Mouse (Mus musculus): ENCODE measurements around the gene Serpina1b. TPM values are rescaled to one million over a fixed set of nuclear protein-coding genes. Genes with fewer than 3 reads are reported as not detected.
A peak's percentile ranks its signal among the peaks of the same experiment; 100 is the strongest.
"Not testable (repeated sequence)": the region's sequence is repeated elsewhere in the genome, so short reads cannot be mapped to it uniquely, and the experiment has no call there.

Serpina1b gene
- polyA plus RNA-seq, 1 experiment, result not detected

DNA sequence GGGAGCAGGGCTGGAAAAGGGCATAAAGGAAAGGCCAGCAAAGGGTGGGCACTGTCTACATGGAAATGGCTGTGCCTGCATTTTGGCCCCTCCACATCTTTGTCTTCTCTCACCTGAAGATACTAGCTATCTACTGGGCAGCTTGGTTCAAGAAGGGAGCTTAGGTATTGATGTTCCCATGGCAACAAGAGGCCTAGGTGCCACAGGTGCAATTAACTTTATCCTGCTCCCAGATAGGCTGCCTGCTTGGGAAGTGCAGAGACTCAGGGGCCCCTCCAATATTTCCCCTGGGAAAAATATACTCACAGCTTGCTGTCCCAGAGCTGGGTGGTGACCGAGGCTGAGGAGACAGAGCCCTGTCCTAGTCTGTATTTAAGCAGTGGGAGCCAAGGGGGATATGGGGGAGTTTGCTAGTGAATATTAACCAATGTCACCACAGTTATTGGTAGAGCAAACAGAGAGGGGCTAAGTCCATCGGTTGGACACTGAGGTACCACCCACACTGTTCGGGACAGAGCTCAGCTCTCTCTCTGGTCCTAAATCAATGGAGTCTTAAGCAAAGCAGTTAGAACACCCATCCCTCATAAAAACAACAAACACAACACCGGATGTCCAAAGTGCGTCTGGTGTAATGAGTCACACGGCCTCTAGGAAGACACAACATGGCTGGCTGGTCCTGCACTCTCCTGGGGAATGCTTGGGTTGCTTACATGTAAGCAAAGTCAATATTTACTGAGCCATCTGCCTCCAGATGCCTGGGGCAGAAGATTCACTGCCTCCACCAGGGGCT lies 92.2 kb downstream of the Serpina1b start:
- H3K4me3 ChIP-seq (ENCODE audit: insufficient read depth, low read length), result not testable (repeated sequence)

GRCm38 (mm10) chr12:103735566-103735965 lies 94.6 kb downstream of the Serpina1b start:
- H3K4me1 ChIP-seq (ENCODE audit: control insufficient read depth, insufficient read depth, low read length); H3K27ac ChIP-seq (ENCODE audit: insufficient read depth, low read length); H3K4me3 ChIP-seq (ENCODE audit: insufficient read depth, low read length): not testable (repeated sequence)

More for the DNA sequence above, 92.2 kb downstream of the Serpina1b start:
- not testable (repeated sequence) for H3K4me1 ChIP-seq (ENCODE audit: control insufficient read depth, insufficient read depth, low read length); H3K27ac ChIP-seq (ENCODE audit: insufficient read depth, low read length)

- H3K27ac ChIP-seq (ENCODE audit: insufficient read depth, low read length); H3K4me1 ChIP-seq (ENCODE audit: control insufficient read depth, insufficient read depth, low read length); H3K4me3 ChIP-seq (ENCODE audit: insufficient read depth, low read length): not testable (repeated sequence)
These were observed 95.1 kb downstream of the Serpina1b start for GRCm38 (mm10) chr12:103735101-103735500.

DNA sequence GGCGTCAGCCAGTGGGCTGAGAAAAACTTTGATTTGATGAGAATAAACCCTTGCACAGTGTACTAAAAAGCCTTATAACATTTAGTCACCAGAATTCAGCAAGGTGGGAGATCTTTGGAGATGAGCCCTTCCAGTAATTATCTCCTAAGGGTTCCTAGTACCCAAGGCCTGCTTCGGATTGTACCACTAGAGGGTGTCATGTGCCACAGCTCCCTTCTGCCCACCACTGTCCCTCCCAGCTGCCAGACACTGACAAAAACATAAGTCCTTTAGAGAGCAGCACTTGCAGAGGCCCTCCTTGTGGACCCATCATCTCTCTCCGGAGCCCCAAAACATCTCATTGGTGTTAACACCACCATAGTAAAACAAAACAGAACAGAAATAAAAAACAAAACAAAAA lies 118.6 kb downstream of the Serpina1b start:
- Histone ChIP-seq H3K27ac (ENCODE audit: insufficient read depth, low read length) (no peak overlapping the region), H3K4me1 (ENCODE audit: control insufficient read depth, insufficient read depth, low read length) (no peaks in the 10 kb centered on the region), H3K4me3 (ENCODE audit: insufficient read depth, low read length) (no peak overlapping the region)
- no peak for TF ChIP-seq CTCF (IDR thresholded peaks at IDR 0.05; ENCODE audit: extremely low read depth, insufficient read depth, low read length)
- TF ChIP-seq POLR2A (IDR thresholded peaks at IDR 0.05; ENCODE audit: extremely low read depth, insufficient read depth, low read length), result no peak

DNA sequence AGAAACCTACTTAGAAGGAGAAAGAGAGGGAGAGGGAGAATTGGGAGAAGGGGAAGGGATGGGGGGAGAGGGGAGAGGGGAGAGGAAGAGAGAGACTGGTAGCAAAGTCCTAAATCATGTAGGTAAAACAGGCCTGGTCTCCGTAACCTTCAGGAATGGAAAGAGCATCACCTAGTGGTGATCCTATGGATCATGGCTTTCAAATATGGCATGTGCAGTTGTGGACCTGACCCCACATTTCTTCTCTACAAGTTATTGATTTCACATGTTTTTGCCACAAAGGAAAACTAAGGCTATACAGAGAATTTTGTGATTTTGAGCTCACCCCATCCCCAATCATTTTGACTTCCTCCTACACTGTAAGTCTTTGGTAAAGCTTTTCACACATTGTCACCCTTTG lies 119.8 kb downstream of the Serpina1b start:
- no peak overlapping the region for H3K27ac ChIP-seq (ENCODE audit: insufficient read depth, low read length)
- TF ChIP-seq CTCF (IDR thresholded peaks at IDR 0.05; ENCODE audit: extremely low read depth, insufficient read depth, low read length) (peak; percentile 48; the same call in 1 of the 2 replicates), POLR2A (IDR thresholded peaks at IDR 0.05; ENCODE audit: extremely low read depth, insufficient read depth, low read length) (no peak)
- H3K4me3 ChIP-seq (ENCODE audit: insufficient read depth, low read length), result no peak overlapping the region
- no peaks in the 10 kb centered on the region for H3K4me1 ChIP-seq (ENCODE audit: control insufficient read depth, insufficient read depth, low read length)

GRCm38 (mm10) chr12:103706113-103706512 lies 124.1 kb downstream of the Serpina1b start:
- Histone ChIP-seq H3K27ac (ENCODE audit: insufficient read depth, low read length) (no peak overlapping the region), H3K4me1 (ENCODE audit: control insufficient read depth, insufficient read depth, low read length) (no peaks in the 10 kb centered on the region), H3K4me3 (ENCODE audit: insufficient read depth, low read length) (no peak overlapping the region)
- no peak for TF ChIP-seq POLR2A (IDR thresholded peaks at IDR 0.05; ENCODE audit: extremely low read depth, insufficient read depth, low read length)
- TF ChIP-seq CTCF (IDR thresholded peaks at IDR 0.05; ENCODE audit: extremely low read depth, insufficient read depth, low read length), result no peak

GRCm38 (mm10) chr12:103705547-103705946 lies 124.6 kb downstream of the Serpina1b start:
- Histone ChIP-seq H3K4me3 (ENCODE audit: insufficient read depth, low read length) (no peak overlapping the region), H3K27ac (ENCODE audit: insufficient read depth, low read length) (no peak overlapping the region), H3K4me1 (ENCODE audit: control insufficient read depth, insufficient read depth, low read length) (no peaks in the 10 kb centered on the region)
- no peak for TF ChIP-seq CTCF (IDR thresholded peaks at IDR 0.05; ENCODE audit: extremely low read depth, insufficient read depth, low read length)
- TF ChIP-seq POLR2A (IDR thresholded peaks at IDR 0.05; ENCODE audit: extremely low read depth, insufficient read depth, low read length), result no peak

- TF ChIP-seq CTCF (IDR thresholded peaks at IDR 0.05; ENCODE audit: extremely low read depth, insufficient read depth, low read length) (no peak), POLR2A (IDR thresholded peaks at IDR 0.05; ENCODE audit: extremely low read depth, insufficient read depth, low read length) (no peak)
- no peaks in the 10 kb centered on the region for H3K4me1 ChIP-seq (ENCODE audit: control insufficient read depth, insufficient read depth, low read length)
These were observed 129.9 kb downstream of the Serpina1b start for GRCm38 (mm10) chr12:103700144-103700750.

GRCm38 (mm10) chr12:103695429-103695828 lies 134.7 kb downstream of the Serpina1b start, which contains the start of gene Serpina1f:
Serpina1f (minus strand) TSS chr12:103695529.
- H3K4me3 ChIP-seq (ENCODE audit: insufficient read depth, low read length), result no peak within 1 kb of the TSS
- TF ChIP-seq POLR2A (IDR thresholded peaks at IDR 0.05; ENCODE audit: extremely low read depth, insufficient read depth, low read length) (no peak), CTCF (IDR thresholded peaks at IDR 0.05; ENCODE audit: extremely low read depth, insufficient read depth, low read length) (no peak)
- H3K4me1 ChIP-seq (ENCODE audit: control insufficient read depth, insufficient read depth, low read length), result no peaks in the 10 kb centered on the region
- H3K27ac ChIP-seq (ENCODE audit: insufficient read depth, low read length), result no peak within 1 kb of the TSS

More at GRCm38 (mm10) chr12:103700144-103700750, 129.9 kb downstream of the Serpina1b start:
- H3K4me3 ChIP-seq (ENCODE audit: insufficient read depth, low read length), result no peak overlapping the region
- H3K27ac ChIP-seq (ENCODE audit: insufficient read depth, low read length), result no peak overlapping the region

DNA sequence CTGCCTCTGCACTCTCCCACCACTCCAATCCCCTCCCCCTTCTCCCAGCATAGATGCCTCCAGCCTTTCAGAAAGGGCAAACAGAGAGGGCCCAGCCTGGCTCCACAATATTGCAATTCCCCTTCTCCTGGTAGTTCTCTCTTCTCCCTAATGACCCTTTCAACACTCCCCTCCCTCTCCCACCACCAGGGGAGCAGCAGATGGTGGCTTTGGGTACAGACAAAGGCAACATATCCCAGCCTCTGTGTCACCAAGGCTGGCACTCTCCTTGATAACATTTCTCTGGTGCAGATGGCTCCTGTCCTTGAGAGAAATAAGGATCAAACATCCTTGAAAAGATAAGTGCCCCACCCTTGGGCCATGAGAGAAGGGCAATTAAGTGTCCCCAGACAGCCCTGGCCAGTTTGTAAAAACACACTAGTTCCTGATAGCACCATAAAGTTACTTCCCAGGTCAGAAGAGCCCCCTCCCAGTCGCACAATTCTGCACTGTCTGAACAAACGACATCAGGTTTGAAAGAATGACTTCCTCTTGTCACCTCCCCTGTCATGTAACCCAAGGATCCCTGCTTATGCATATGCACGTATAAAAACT lies 141.9 kb downstream of the Serpina1b start:
- Histone ChIP-seq H3K4me1 (ENCODE audit: control insufficient read depth, insufficient read depth, low read length) (no peaks in the 10 kb centered on the region), H3K27ac (ENCODE audit: insufficient read depth, low read length) (no peak overlapping the region), H3K4me3 (ENCODE audit: insufficient read depth, low read length) (no peak overlapping the region)
- TF ChIP-seq CTCF (IDR thresholded peaks at IDR 0.05; ENCODE audit: extremely low read depth, insufficient read depth, low read length), result no peak

Data from cortical plate, adult 2 months (tissue).